Mouse (Mus musculus) brain, embryonic 14.5 days (tissue): ENCODE measurements at regions not wholly inside any gene's neighbourhood (a gene's known extent, or its start where the extent isn't known, plus 50 kb on each side); places are given as distances from the start of the nearest gene placed in this dataset.

Source experiments
- CTCF ChIP-seq: fragments of 200-500 bp; IDR thresholded peaks from 2 replicates; pipeline ENCODE4 v1.5.1; 2012; ENCODE audit warnings: inconsistent platforms, mild to moderate bottlenecking, moderate library complexity, borderline replicate concordance; ENCODE audit not compliant: insufficient read depth, insufficient read length; ENCODE audit errors: extremely low read depth
- POLR2A ChIP-seq: fragments of 200-500 bp; IDR thresholded peaks from 2 replicates; pipeline ENCODE4 v1.6.1; 2012; ENCODE audit warnings: mild to moderate bottlenecking, inconsistent platforms, borderline replicate concordance; ENCODE audit not compliant: poor library complexity, insufficient read depth, insufficient read length, severe bottlenecking; ENCODE audit errors: extremely low read depth

DNA sequence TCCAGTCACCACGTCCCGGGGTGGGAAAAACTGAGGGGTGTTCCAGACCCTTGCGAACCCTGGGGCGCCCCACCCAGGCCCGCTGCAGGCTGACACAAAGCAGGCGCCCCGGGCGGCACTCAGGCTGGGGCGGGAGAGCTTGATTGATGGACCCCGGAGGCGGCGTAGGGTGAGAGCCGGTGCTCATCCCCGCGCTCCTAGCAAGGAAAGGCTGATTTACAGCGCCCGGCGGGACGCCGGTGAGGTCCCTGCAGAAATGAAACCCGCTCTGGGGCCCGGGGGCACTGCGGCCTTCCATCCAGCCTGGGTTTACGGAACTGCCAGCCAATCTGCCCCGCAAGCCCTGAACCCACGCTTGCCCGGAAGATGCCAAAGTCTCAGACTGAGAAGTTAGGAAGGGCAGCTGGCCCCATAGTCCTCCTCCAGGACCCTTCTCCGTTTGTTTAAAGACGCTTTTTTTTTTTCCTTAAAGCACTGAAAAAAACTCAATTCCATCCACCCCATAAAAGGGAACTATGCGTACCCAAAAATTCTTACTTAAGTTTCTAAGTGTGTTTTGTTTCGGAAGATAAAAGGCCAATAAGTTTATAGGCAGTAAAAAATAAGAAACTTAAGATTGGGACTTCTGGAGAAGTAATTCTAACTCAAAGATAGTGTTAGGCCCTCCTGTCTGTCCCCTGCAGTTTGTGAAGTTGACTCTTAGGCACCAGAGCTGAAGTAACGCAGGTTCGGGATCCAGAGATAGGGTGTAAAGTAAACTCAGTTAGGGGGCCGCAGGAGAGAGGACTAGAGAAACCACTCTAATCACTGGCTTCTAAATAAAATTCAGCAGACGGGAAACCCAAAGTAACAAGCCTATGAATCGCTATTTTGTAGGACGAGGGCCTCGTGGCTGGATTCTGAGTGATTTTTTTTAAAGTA, 263.4 kb upstream of the Nfe2l3 start:
- TF ChIP-seq CTCF = no peak
- TF ChIP-seq POLR2A = no peak
